Mouse (Mus musculus) ES-E14 (cell line): ENCODE data around the gene Amer2.

Experiments
- CHD2 ChIP-seq: IDR thresholded peaks from 2 replicates; pipeline ENCODE4 v1.6.1; 2014; ENCODE audit warnings: mild to moderate bottlenecking, low read depth, low read length, inconsistent platforms
- HCFC1 ChIP-seq: IDR thresholded peaks from 2 replicates; pipeline ENCODE4 v1.6.1; 2012; ENCODE audit warnings: low read length, inconsistent platforms, borderline replicate concordance; ENCODE audit not compliant: insufficient read depth
- ZC3H11A ChIP-seq: IDR thresholded peaks from 2 replicates; pipeline ENCODE4 v1.6.1; 2012; ENCODE audit warnings: low read depth, mild to moderate bottlenecking, inconsistent platforms, low read length, borderline replicate concordance
- ZNF384 ChIP-seq: IDR thresholded peaks from 2 replicates; pipeline ENCODE4 v1.6.1; 2012; ENCODE audit warnings: low read depth, low read length, inconsistent platforms

GRCm38 (mm10) chr14:60422920-60423319, 49.9 kb downstream of the Amer2 start:
- TF ChIP-seq ZNF384 (no peak), CHD2 (no peak), ZC3H11A (no peak), HCFC1 (no peak)
